Mouse (Mus musculus) lung, postnatal 0 days (tissue): ENCODE results near the gene Magi1.

Source experiments
- CTCF ChIP-seq: IDR thresholded peaks from 2 replicates; pipeline ENCODE4 v1.5.1; 2016; ENCODE audit warnings: antibody characterized with exemption, mild to moderate bottlenecking
- EP300 ChIP-seq: IDR thresholded peaks from 2 replicates; pipeline ENCODE4 v1.6.1; 2016; ENCODE audit warnings: antibody characterized with exemption, mild to moderate bottlenecking, control low read depth

GRCm38 (mm10) chr6:94159256-94159655, 124.5 kb downstream of the Magi1 start:
- TF ChIP-seq CTCF (no peak), EP300 (no peak)
